Mouse (Mus musculus) frontal cortex, postnatal 36 days (tissue): Measurements from ENCODE around the gene Zdhhc20.
A peak's percentile ranks its signal among the peaks of the same experiment; 100 is the strongest.
"Not testable (repeated sequence)": the region's sequence is repeated elsewhere in the genome, so short reads cannot be mapped to it uniquely, and the experiment has no call there.

Experiments used
- DNase-seq, 2 experiments: peaks; one replicate each; pipeline ENCODE4 v3.0.0; 2022; ENCODE audit warnings: low spot score in 2 of 2

The Zdhhc20 gene

GRCm38 (mm10) chr14:57889541-57890010, 500 bp downstream of the Zdhhc20 start:
- DNase-seq = peak in 1 of 2 experiments; percentile 49

GRCm38 (mm10) chr14:57887171-57887570, 2.9 kb downstream of the Zdhhc20 start:
- DNase-seq = no peak

GRCm38 (mm10) chr14:57886032-57886431, 4.0 kb downstream of the Zdhhc20 start:
- DNase-seq = no peak

GRCm38 (mm10) chr14:57883341-57883740, 6.7 kb downstream of the Zdhhc20 start:
- no peak for DNase-seq

- DNase-seq = no peak
These were observed 7.4 kb downstream of the Zdhhc20 start for GRCm38 (mm10) chr14:57882720-57883119.

- peak in 1 of 2 experiments; percentile 30 for DNase-seq
These were observed 8.3 kb downstream of the Zdhhc20 start for GRCm38 (mm10) chr14:57881793-57882192.

- no peak for DNase-seq
These were observed 9.0 kb downstream of the Zdhhc20 start for GRCm38 (mm10) chr14:57881074-57881473.

- no peak for DNase-seq
These were observed 12.2 kb downstream of the Zdhhc20 start for GRCm38 (mm10) chr14:57877921-57878320.

- no peak for DNase-seq
These were observed 23.3 kb downstream of the Zdhhc20 start for GRCm38 (mm10) chr14:57866676-57867276.

- DNase-seq = no peak
These were observed 24.8 kb downstream of the Zdhhc20 start for GRCm38 (mm10) chr14:57865256-57865655.

GRCm38 (mm10) chr14:57863129-57863528, 26.9 kb downstream of the Zdhhc20 start:
- DNase-seq = no peak

- DNase-seq = no peak
These were observed 28.1 kb downstream of the Zdhhc20 start for GRCm38 (mm10) chr14:57861987-57862412.

GRCm38 (mm10) chr14:57859520-57859919, 30.6 kb downstream of the Zdhhc20 start:
- DNase-seq = no peak

GRCm38 (mm10) chr14:57858601-57859000, 31.5 kb downstream of the Zdhhc20 start:
- no peak for DNase-seq

- not testable (repeated sequence) for DNase-seq
These were observed 34.0 kb downstream of the Zdhhc20 start for GRCm38 (mm10) chr14:57856037-57856436.

GRCm38 (mm10) chr14:57852961-57853360, 37.1 kb downstream of the Zdhhc20 start:
- no peak for DNase-seq

- no peak for DNase-seq
These were observed 39.7 kb downstream of the Zdhhc20 start for GRCm38 (mm10) chr14:57850330-57850729.

- no peak for DNase-seq
These were observed 41.4 kb downstream of the Zdhhc20 start for GRCm38 (mm10) chr14:57848646-57849045.

GRCm38 (mm10) chr14:57848061-57848460, 42.0 kb downstream of the Zdhhc20 start:
- DNase-seq = not testable (repeated sequence)

GRCm38 (mm10) chr14:57844535-57844934, 45.5 kb downstream of the Zdhhc20 start:
- DNase-seq = no peak

GRCm38 (mm10) chr14:57835157-57835556, 54.9 kb downstream of the Zdhhc20 start:
- no peak for DNase-seq

- DNase-seq = no peak
These were observed 56.5 kb downstream of the Zdhhc20 start for GRCm38 (mm10) chr14:57833526-57833925.

- DNase-seq = no peak
These were observed 62.8 kb downstream of the Zdhhc20 start for GRCm38 (mm10) chr14:57827284-57827683.
